Mouse (Mus musculus): ENCODE measurements at regions not wholly inside any gene's neighbourhood (a gene's known extent, or its start where the extent isn't known, plus 50 kb on each side); places are given as distances from the start of the nearest gene placed in this dataset.

GRCm38 (mm10) chr10:96909661-96910315, 293.0 kb downstream of the Btg1 start:
- no peak for ATAC-seq
- Histone ChIP-seq H3K27me3 (replicated peaks; ENCODE audit: control insufficient read depth, insufficient read depth, low read length) (no peaks in the 10 kb centered on the region), H3K4me3 (ENCODE audit: low read length) (no peak overlapping the region), H3K9me3 (ENCODE audit: control insufficient read depth, low read length) (no peaks in the 10 kb centered on the region), H3K4me1 (ENCODE audit: control insufficient read depth, insufficient read depth, low read length) (no peaks in the 10 kb centered on the region), H3K27ac (ENCODE audit: low read length) (no peak overlapping the region), H3K4me2 (ENCODE audit: low read depth, low read length) (no peak overlapping the region), H3K9ac (ENCODE audit: low read depth, low read length) (no peak overlapping the region), H3K36me3 (ENCODE audit: control insufficient read depth, insufficient read depth, low read length) (no peaks in the 10 kb centered on the region)
- 67% methylated on average over 1 of the region's 1 CpGs for WGBS

- Histone ChIP-seq H3K27me3 (replicated peaks; ENCODE audit: control insufficient read depth, insufficient read depth, low read length) (no peaks in the 10 kb centered on the region), H3K9ac (ENCODE audit: low read depth, low read length) (no peak overlapping the region), H3K27ac (ENCODE audit: low read length) (no peak overlapping the region), H3K4me2 (ENCODE audit: low read depth, low read length) (no peak overlapping the region), H3K9me3 (ENCODE audit: control insufficient read depth, low read length) (0 out of 2 replicates have a peak, but pooled peaks cover 5% of the 10 kb centered on the region), H3K4me3 (ENCODE audit: low read length) (no peak overlapping the region), H3K36me3 (ENCODE audit: control insufficient read depth, insufficient read depth, low read length) (no peaks in the 10 kb centered on the region), H3K4me1 (ENCODE audit: control insufficient read depth, insufficient read depth, low read length) (peaks cover 6% of the 10 kb centered on the region; the same call in 1 of the 2 replicates)
- ATAC-seq = no peak
- WGBS = 81% methylated on average over 1 of the region's 1 CpGs
These were observed 304.4 kb downstream of the Btg1 start for GRCm38 (mm10) chr10:96921181-96921580.

- Histone ChIP-seq H3K4me2 (ENCODE audit: low read depth, low read length) (peak overlapping the region; percentile 23; the same call in 1 of the 2 replicates), H3K27me3 (replicated peaks; ENCODE audit: control insufficient read depth, insufficient read depth, low read length) (no peaks in the 10 kb centered on the region), H3K4me1 (ENCODE audit: control insufficient read depth, insufficient read depth, low read length) (peaks cover 6% of the 10 kb centered on the region; the same call in 1 of the 2 replicates), H3K36me3 (ENCODE audit: control insufficient read depth, insufficient read depth, low read length) (no peaks in the 10 kb centered on the region), H3K9ac (ENCODE audit: low read depth, low read length) (no peak overlapping the region), H3K9me3 (ENCODE audit: control insufficient read depth, low read length) (no peaks in the 10 kb centered on the region), H3K4me3 (ENCODE audit: low read length) (no peak overlapping the region), H3K27ac (ENCODE audit: low read length) (0 out of 2 replicates have a peak overlapping the region, but pooled peaks have one; percentile 41)
- ATAC-seq = peak; percentile 79
- 41% methylated on average over 2 of the region's 2 CpGs for WGBS
These were observed 307.5 kb downstream of the Btg1 start for GRCm38 (mm10) chr10:96924266-96924672.

GRCm38 (mm10) chr10:96924722-96925121, 307.9 kb downstream of the Btg1 start:
- no peaks in the 10 kb centered on the region for H3K36me3 ChIP-seq (ENCODE audit: control insufficient read depth, insufficient read depth, low read length)
- WGBS = 50% methylated on average over 4 of the region's 4 CpGs
- peaks cover 6% of the 10 kb centered on the region; the same call in 1 of the 2 replicates for H3K4me1 ChIP-seq (ENCODE audit: control insufficient read depth, insufficient read depth, low read length)
- no peak overlapping the region for H3K9ac ChIP-seq (ENCODE audit: low read depth, low read length)
- ATAC-seq = peak; percentile 94
- H3K4me2 ChIP-seq (ENCODE audit: low read depth, low read length) = peak overlapping the region; percentile 23; the same call in 1 of the 2 replicates
- 0 out of 2 replicates have a peak overlapping the region, but pooled peaks have one; percentile 41 for H3K27ac ChIP-seq (ENCODE audit: low read length)
- H3K27me3 ChIP-seq (replicated peaks; ENCODE audit: control insufficient read depth, insufficient read depth, low read length) = no peaks in the 10 kb centered on the region
- H3K9me3 ChIP-seq (ENCODE audit: control insufficient read depth, low read length) = no peaks in the 10 kb centered on the region
- no peak overlapping the region for H3K4me3 ChIP-seq (ENCODE audit: low read length)

GRCm38 (mm10) chr10:96925771-96926170, 309.0 kb downstream of the Btg1 start:
- Histone ChIP-seq H3K4me2 (ENCODE audit: low read depth, low read length) (no peak overlapping the region), H3K27ac (ENCODE audit: low read length) (no peak overlapping the region), H3K27me3 (replicated peaks; ENCODE audit: control insufficient read depth, insufficient read depth, low read length) (no peaks in the 10 kb centered on the region), H3K36me3 (ENCODE audit: control insufficient read depth, insufficient read depth, low read length) (no peaks in the 10 kb centered on the region), H3K9ac (ENCODE audit: low read depth, low read length) (no peak overlapping the region), H3K4me1 (ENCODE audit: control insufficient read depth, insufficient read depth, low read length) (peaks cover 6% of the 10 kb centered on the region; the same call in 1 of the 2 replicates), H3K4me3 (ENCODE audit: low read length) (no peak overlapping the region), H3K9me3 (ENCODE audit: control insufficient read depth, low read length) (no peaks in the 10 kb centered on the region)
- WGBS = 69% methylated on average over 2 of the region's 2 CpGs
- ATAC-seq = no peak

- no peak overlapping the region for H3K4me2 ChIP-seq (ENCODE audit: low read depth, low read length)
- H3K9ac ChIP-seq (ENCODE audit: low read depth, low read length) = no peak overlapping the region
- H3K27me3 ChIP-seq (replicated peaks; ENCODE audit: control insufficient read depth, insufficient read depth, low read length) = no peaks in the 10 kb centered on the region
- no peaks in the 10 kb centered on the region for H3K4me1 ChIP-seq (ENCODE audit: control insufficient read depth, insufficient read depth, low read length)
- no peaks in the 10 kb centered on the region for H3K9me3 ChIP-seq (ENCODE audit: control insufficient read depth, low read length)
- ATAC-seq = peak; percentile 55; the same call in 1 of the 2 replicates
- no peak overlapping the region for H3K4me3 ChIP-seq (ENCODE audit: low read length)
- no peaks in the 10 kb centered on the region for H3K36me3 ChIP-seq (ENCODE audit: control insufficient read depth, insufficient read depth, low read length)
- H3K27ac ChIP-seq (ENCODE audit: low read length) = no peak overlapping the region
- WGBS = 62% methylated on average over 4 of the region's 4 CpGs
These were observed 317.9 kb downstream of the Btg1 start for GRCm38 (mm10) chr10:96934661-96935060.

GRCm38 (mm10) chr10:96940887-96941518, 324.2 kb downstream of the Btg1 start:
- H3K9me3 ChIP-seq (ENCODE audit: control insufficient read depth, low read length) = no peaks in the 10 kb centered on the region
- H3K4me2 ChIP-seq (ENCODE audit: low read depth, low read length) = no peak overlapping the region
- H3K27me3 ChIP-seq (replicated peaks; ENCODE audit: control insufficient read depth, insufficient read depth, low read length) = no peaks in the 10 kb centered on the region
- WGBS = 85% methylated on average over 6 of the region's 6 CpGs
- H3K27ac ChIP-seq (ENCODE audit: low read length) = no peak overlapping the region
- no peak overlapping the region for H3K9ac ChIP-seq (ENCODE audit: low read depth, low read length)
- H3K4me3 ChIP-seq (ENCODE audit: low read length) = no peak overlapping the region
- no peaks in the 10 kb centered on the region for H3K36me3 ChIP-seq (ENCODE audit: control insufficient read depth, insufficient read depth, low read length)
- no peak for ATAC-seq
- H3K4me1 ChIP-seq (ENCODE audit: control insufficient read depth, insufficient read depth, low read length) = no peaks in the 10 kb centered on the region

GRCm38 (mm10) chr10:96944229-96944628, 327.4 kb downstream of the Btg1 start:
- WGBS = 84% methylated on average over 7 of the region's 7 CpGs
- Histone ChIP-seq H3K9ac (ENCODE audit: low read depth, low read length) (no peak overlapping the region), H3K9me3 (ENCODE audit: control insufficient read depth, low read length) (no peaks in the 10 kb centered on the region), H3K27ac (ENCODE audit: low read length) (no peak overlapping the region), H3K4me3 (ENCODE audit: low read length) (no peak overlapping the region), H3K4me2 (ENCODE audit: low read depth, low read length) (no peak overlapping the region), H3K36me3 (ENCODE audit: control insufficient read depth, insufficient read depth, low read length) (no peaks in the 10 kb centered on the region), H3K4me1 (ENCODE audit: control insufficient read depth, insufficient read depth, low read length) (no peaks in the 10 kb centered on the region), H3K27me3 (replicated peaks; ENCODE audit: control insufficient read depth, insufficient read depth, low read length) (no peaks in the 10 kb centered on the region)
- ATAC-seq = no peak

GRCm38 (mm10) chr10:96947971-96948370, 331.2 kb downstream of the Btg1 start:
- Histone ChIP-seq H3K36me3 (ENCODE audit: control insufficient read depth, insufficient read depth, low read length) (no peaks in the 10 kb centered on the region), H3K27me3 (replicated peaks; ENCODE audit: control insufficient read depth, insufficient read depth, low read length) (no peaks in the 10 kb centered on the region), H3K4me3 (ENCODE audit: low read length) (no peak overlapping the region), H3K9ac (ENCODE audit: low read depth, low read length) (no peak overlapping the region), H3K27ac (ENCODE audit: low read length) (no peak overlapping the region), H3K4me2 (ENCODE audit: low read depth, low read length) (no peak overlapping the region), H3K9me3 (ENCODE audit: control insufficient read depth, low read length) (no peaks in the 10 kb centered on the region), H3K4me1 (ENCODE audit: control insufficient read depth, insufficient read depth, low read length) (no peaks in the 10 kb centered on the region)
- 81% methylated on average over 3 of the region's 3 CpGs for WGBS
- ATAC-seq = no peak
